ENCODE assay signal across 13 mouse cellular contexts in genomic region chr15:95963533-95964250, GRCm38 (mm10).
DNase-seq lines count a peak whose midpoint lies in the region; ATAC-seq and TF ChIP-seq lines count a peak whose summit lies in the region.
"Had no signal": no experiment of that assay in that cellular context is flagged by ENCODE, and none has a peak within 500 bp of the region (broad histone marks: within the 10 kb centered on the region; RNA-seq: fewer than 3 reads in every experiment).

No protein-coding gene starts in this region.

- DNase-seq in heart, adult 11 months, result peak; percentile 91
- no peak for DNase-seq in spleen, adult 2 months (ENCODE audit: low read depth in 1 of 2, low spot score in 2 of 2)
- DNase-seq in spleen, postnatal 4 days (ENCODE audit: low spot score in 2 of 2), result no peak
- peak; percentile 52 to 53 for DNase-seq in layer of hippocampus, postnatal 10 days (ENCODE audit: low spot score in 2 of 2)
- no peak for DNase-seq in kidney, adult 11 months
- DNase-seq: adrenal gland, postnatal 10 days; cerebellum, adult 11-12 months; gastrocnemius, postnatal 25 days; lung, embryonic 14.5 days had no signal

- H3K4me3 ChIP-seq in heart, embryonic 12.5 days, result no peak overlapping the region
- H3K4me3 ChIP-seq in spleen, adult 2 months (ENCODE audit: extremely low read depth, insufficient read depth, insufficient read length), result no peak overlapping the region
- no peak overlapping the region for H3K4me3 ChIP-seq in neural tube, embryonic 15.5 days (replicated peaks)
- no peak overlapping the region for H3K4me3 ChIP-seq in liver, embryonic 12.5 days

- 84% methylated on average over 12 of the region's 12 CpGs for WGBS in heart, embryonic 12.5 days
- WGBS in spleen, adult 2 months, result 89% methylated on average over 12 of the region's 12 CpGs
- 72% methylated on average over 12 of the region's 12 CpGs for WGBS in neural tube, embryonic 15.5 days
- WGBS in liver, embryonic 12.5 days (ENCODE audit: insufficient replicate concordance), result 80% methylated on average over 12 of the region's 12 CpGs

- H3K9me3 ChIP-seq in heart, embryonic 12.5 days (replicated peaks), result no peaks in the 10 kb centered on the region
- no peaks in the 10 kb centered on the region for H3K9me3 ChIP-seq in neural tube, embryonic 15.5 days (replicated peaks)
- H3K9me3 ChIP-seq in liver, embryonic 12.5 days (replicated peaks), result no peaks in the 10 kb centered on the region

- no peak for TF ChIP-seq POLR2A in spleen, adult 2 months (IDR thresholded peaks at IDR 0.05; ENCODE audit: low read depth, low read length)

- no peak overlapping the region for H3K9ac ChIP-seq in heart, embryonic 12.5 days
- no peak overlapping the region for H3K9ac ChIP-seq in neural tube, embryonic 15.5 days (replicated peaks)
- H3K9ac ChIP-seq in liver, embryonic 12.5 days, result no peak overlapping the region
- H3K9ac ChIP-seq: lung, embryonic 14.5 days had no signal

- no peak overlapping the region for H3K4me2 ChIP-seq in heart, embryonic 12.5 days
- no peak overlapping the region for H3K4me2 ChIP-seq in neural tube, embryonic 15.5 days
- no peak overlapping the region for H3K4me2 ChIP-seq in liver, embryonic 12.5 days
- H3K4me2 ChIP-seq: lung, embryonic 14.5 days had no signal

- H3K27me3 ChIP-seq in heart, embryonic 12.5 days (replicated peaks), result no peaks in the 10 kb centered on the region
- H3K27me3 ChIP-seq in spleen, adult 2 months (ENCODE audit: control insufficient read depth, insufficient read depth, low read length), result no peaks in the 10 kb centered on the region
- no peaks in the 10 kb centered on the region for H3K27me3 ChIP-seq in neural tube, embryonic 15.5 days (replicated peaks)
- H3K27me3 ChIP-seq in liver, embryonic 12.5 days (replicated peaks), result no peaks in the 10 kb centered on the region

- H3K27ac ChIP-seq in heart, embryonic 12.5 days (ENCODE audit: poor library complexity, severe bottlenecking), result no peak overlapping the region
- H3K27ac ChIP-seq in spleen, adult 2 months (ENCODE audit: insufficient read depth, low read length), result peak overlapping the region; percentile 93
- H3K27ac ChIP-seq in neural tube, embryonic 15.5 days (replicated peaks), result 0 out of 2 replicates have a peak overlapping the region, but pooled peaks have one; percentile 52
- no peak overlapping the region for H3K27ac ChIP-seq in liver, embryonic 12.5 days

- ATAC-seq in heart, embryonic 12.5 days (ENCODE audit: insufficient number of reproducible peaks, low FRiP score), result no peak
- no peak for ATAC-seq in neural tube, embryonic 15.5 days (ENCODE audit: low FRiP score)
- no peak; the same call in 1 of the 2 replicates for ATAC-seq in liver, embryonic 12.5 days
- ATAC-seq: CD4-positive, CD25-positive, alpha-beta regulatory T cell, adult 4 months had no signal

- H3K4me1 ChIP-seq in heart, embryonic 12.5 days (replicated peaks), result peaks cover 29% of the 10 kb centered on the region
- peaks cover 16% of the 10 kb centered on the region; the same call in 1 of the 2 replicates for H3K4me1 ChIP-seq in spleen, adult 2 months (ENCODE audit: control insufficient read depth, insufficient read depth, insufficient read length)
- H3K4me1 ChIP-seq in neural tube, embryonic 15.5 days, result peaks cover 21% of the 10 kb centered on the region
- H3K4me1 ChIP-seq in liver, embryonic 12.5 days, result no peaks in the 10 kb centered on the region

- no peak for TF ChIP-seq CTCF in spleen, adult 2 months (IDR thresholded peaks at IDR 0.05; ENCODE audit: extremely low read depth, insufficient read depth, insufficient read length, insufficient replicate concordance)

- H3K36me3 ChIP-seq in heart, embryonic 12.5 days, result peaks cover 23% of the 10 kb centered on the region
- peaks cover 3% of the 10 kb centered on the region; the same call in 1 of the 2 replicates for H3K36me3 ChIP-seq in spleen, adult 2 months (ENCODE audit: control insufficient read depth, insufficient read depth, low read length)
- 0 out of 2 replicates have a peak, but pooled peaks cover 2% of the 10 kb centered on the region for H3K36me3 ChIP-seq in neural tube, embryonic 15.5 days
- H3K36me3 ChIP-seq in liver, embryonic 12.5 days, result peaks cover 17% of the 10 kb centered on the region; the same call in 1 of the 2 replicates

Comparison
In these comparisons a context has a peak if more than half of its experiments do, and no peak if none do; other contexts are left out.
1. DNase-seq: peak in heart, adult 11 months (single experiment) and layer of hippocampus, postnatal 10 days (2 of 2); none in spleen, adult 2 months (0 of 2), spleen, postnatal 4 days (0 of 2) and kidney, adult 11 months (single experiment).
2. H3K27ac ChIP-seq: peak in spleen, adult 2 months (single experiment) and neural tube, embryonic 15.5 days (single experiment); none in heart, embryonic 12.5 days (single experiment) and liver, embryonic 12.5 days (single experiment).